Mouse (Mus musculus) CD4-positive helper T cell, adult 2 months (primary cell): ENCODE measurements around the gene Irx3.

Source experiments
- DNase-seq: peaks from one replicate; pipeline ENCODE4 v3.0.0-alpha.2; 2012; ENCODE audit warnings: low read depth, missing footprints, low spot score

Irx3 gene

DNA sequence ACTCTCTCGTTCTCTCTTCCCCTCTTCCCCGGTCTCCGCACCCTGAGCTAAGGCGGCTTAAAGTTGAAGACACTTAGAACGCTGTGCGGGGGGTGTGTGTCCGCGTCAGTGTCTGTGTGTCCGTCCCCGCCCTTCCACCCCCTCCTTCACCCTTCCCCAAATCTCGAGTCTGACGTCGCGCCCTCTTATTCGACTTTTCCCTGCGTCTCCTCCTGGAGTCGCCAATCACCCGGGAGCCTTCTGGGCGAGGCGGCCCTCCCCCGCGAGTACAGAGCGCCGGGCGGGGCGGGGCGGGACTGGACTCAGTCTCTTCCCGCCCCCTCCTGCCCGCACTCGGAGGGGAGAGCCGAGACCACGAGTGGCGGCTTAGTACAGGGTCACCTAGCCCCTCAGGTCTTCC, at the start of gene Irx3:
Gene Irx3 (minus strand): TSS at position 229 of the 400 bp plus-strand sequence.
- no peak for DNase-seq

DNA sequence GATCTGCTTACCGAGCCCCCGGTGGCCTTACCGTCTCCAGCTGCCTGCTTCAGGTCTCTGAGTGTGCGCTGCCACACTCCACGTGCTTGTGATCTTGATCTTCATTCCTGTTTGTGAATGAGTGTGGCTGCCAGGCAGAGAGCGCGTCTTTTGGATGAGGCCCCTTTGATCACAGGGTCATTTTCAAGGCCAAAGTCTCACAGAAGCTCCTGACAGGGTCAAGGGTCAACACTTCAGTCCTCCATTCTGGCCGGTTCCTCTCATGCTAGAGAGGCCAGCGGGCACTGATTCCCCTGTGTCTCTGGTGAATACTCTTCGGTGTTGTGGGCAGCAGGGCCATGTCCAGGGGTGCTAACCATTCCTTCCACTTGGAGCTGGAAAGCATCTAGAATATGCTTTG, 49.5 kb upstream of the Irx3 start:
- DNase-seq, result no peak

DNA sequence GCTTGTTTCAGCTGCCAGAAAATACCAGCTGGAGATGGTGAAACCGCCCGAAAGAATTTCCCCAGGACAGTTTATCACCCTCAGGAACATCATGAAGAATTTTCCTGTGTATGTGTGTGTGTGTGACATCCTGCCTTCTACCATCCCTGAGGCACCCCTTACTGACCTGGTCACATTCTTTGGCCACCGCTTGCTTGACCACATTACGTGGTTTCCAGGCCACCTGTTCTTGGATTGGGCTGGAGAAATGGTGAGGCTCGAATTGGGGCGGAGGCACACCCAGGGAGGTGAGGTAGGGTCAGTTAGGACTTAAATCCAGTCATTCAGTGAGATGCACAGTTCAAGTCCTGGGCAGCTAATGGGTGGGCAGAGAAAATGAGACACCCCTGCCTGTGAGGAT, 48.1 kb upstream of the Irx3 start:
- DNase-seq, result no peak

DNA sequence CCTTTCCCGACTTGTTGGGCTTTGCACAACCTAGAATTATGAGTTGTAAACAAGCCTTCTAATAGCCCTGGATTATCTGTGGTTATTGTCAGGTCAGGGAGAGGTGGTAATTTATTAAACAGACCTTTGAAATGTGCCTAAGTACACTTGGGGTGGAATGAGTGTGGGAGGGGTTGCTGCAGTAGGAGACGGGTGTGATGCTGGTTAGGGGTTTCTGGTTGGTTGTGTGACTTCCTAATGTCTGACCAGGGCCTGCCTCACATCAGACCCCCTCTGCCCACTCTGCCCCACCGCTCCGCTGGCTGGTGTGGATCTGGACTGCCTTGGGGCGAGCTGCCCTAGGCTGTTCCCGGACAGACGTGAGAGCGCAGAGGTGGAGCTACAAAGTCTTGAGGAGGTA, 47.7 kb upstream of the Irx3 start:
- DNase-seq, result no peak

DNA sequence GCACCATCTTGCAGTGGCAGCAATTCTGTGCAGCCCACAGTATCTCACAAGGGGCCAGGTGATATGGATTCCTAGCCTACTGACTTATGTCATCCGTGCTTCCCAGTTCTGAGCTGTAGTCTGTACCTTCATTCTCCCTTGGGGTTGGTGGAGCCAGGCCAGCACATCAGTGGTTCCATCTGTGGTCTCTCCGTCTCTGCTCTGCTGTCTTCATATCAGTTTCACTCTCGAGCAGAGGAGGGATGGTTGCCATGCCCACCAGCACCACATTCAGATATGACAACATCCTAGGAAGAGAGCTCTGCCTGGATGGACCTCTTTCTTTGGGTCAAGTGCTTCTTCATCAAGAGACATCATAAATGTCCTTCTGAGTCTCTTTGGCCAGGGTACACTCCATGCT, 43.8 kb upstream of the Irx3 start:
- DNase-seq, result no peak

DNA sequence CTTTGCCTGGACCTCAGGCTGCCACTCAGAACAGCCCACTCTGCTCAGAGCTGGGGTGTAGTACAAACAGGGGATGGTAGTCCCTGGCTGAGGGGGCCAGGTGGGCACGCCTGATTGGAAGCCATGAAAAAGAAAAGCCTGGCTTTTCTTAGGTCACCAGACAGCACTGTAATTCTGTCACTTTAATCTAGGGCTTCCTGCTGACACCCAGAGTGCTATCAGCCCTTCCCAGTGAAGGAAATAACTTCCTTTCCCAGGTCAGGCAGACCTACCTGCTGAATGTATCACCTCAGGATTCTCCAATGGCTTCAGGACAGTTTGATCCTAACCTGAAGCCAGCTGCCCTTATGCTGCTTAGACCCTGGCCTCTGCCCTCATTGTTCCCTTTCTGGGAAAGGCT, 35.3 kb upstream of the Irx3 start:
- DNase-seq, result no peak

DNA sequence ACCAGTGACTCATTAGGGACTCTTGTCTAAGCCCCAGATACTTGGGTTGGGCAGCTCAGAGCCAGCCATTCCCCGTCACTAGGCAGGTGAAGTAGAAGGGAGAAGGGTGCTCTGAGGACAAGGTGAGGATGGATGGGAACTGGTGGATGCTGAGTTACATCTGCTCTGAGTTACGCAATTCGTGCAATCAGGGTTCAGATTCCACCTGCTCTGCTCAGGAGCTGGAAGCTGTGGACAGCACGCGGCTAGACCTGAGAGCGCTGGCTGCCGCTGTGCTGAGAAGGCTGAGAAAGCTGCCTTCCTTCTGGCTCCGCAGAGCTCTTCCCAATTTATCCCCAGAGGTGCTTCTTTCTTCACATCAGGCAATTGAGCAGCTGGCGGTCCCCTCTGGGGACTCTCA, 34.8 kb upstream of the Irx3 start:
- no peak for DNase-seq

DNA sequence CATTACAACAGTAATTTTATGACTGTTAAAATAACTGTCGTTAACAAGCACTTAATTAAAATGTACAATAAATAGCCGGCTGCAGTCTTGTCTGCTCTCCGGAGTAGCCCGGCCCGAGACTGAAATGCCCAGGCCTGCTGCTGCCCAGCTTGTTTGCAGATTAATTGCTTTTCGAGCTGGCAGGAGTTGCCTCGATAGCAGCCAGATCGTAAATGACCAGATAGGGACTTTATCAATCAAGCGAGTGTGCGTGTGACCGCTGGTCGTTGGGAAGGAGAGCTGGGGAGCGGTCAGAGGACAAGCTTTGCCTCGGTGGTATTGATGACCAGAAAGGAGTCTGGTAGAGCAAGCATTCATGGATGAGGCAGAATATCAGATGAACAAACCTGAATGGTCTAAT, 25.8 kb upstream of the Irx3 start:
- no peak for DNase-seq

DNA sequence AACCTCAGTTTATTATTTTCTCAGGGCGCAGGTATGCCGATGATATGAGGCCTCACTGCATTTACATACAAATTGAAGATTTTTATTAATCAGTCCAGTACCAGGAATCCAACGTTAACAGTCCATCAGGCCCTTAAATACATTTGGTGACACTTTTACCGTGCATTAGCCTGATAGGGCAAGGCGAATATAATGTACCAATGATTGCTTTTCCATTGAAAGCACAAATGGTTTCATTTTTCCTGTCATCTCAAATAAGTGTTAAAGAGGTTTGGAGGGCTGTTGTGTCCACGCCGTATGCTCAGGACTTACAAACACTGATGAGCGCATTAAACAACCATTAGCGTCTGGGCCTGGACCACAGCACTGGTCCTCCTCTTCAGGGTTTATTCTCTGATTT, 25.3 kb upstream of the Irx3 start:
- DNase-seq, result no peak

DNA sequence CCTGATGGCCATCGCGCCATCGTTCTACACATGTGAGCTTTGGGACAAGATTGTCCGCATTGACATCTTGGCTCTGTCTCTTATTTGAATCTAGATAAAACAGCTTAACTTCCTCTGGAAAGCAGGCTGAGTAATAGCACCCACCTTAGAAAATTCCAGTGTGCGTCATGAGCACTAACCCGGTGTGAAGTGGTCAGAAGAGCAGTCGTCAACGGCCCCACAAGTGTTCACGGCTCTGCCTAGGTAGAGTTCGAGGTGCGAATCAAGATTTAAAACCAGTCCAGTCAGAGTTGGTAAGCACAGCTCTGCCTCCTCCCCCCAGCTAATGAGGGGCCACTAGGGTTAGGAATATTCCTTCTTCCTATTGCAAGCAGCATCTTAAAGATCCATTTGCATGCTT, 21.5 kb upstream of the Irx3 start:
- DNase-seq, result no peak

DNA sequence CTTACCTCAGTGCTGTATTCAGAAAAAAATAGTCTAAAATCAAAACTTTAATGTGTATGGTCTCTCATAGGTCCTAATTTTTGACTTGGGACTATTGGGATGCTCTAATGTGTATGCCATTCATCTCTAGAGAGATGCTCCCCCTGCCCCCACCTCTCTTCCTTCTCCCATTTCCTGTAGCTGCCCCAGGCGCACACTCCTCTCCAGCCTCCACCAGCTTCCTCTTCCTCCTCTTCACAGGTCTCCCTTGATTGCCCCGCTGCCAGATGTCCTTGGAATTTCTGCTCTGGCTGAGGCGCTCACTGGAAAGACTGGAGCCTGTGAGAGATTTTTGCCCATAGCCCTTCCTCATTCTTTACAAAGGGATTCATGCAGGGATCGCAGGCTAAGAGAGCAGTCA, 20.9 kb upstream of the Irx3 start:
- DNase-seq, result no peak

DNA sequence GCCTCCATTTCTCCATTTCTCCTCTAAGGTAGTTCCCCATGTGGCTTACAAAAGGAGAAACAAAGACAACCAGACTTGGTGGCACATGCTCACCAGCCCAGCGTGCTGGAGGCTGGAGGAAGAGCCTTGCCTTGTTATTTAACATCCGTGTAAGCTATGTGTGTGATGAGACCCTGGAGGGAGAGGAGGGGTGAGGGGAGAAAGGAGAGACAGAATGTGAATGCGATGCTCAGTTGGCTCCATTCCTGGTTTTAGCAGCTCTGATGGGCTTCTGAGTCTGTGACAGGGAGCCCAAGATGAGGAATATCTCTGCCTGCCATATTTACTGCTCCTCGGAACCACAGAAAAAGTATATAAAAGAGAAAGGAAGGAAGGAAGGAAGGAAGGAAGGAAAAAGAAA, 20.1 kb upstream of the Irx3 start:
- no peak for DNase-seq

DNA sequence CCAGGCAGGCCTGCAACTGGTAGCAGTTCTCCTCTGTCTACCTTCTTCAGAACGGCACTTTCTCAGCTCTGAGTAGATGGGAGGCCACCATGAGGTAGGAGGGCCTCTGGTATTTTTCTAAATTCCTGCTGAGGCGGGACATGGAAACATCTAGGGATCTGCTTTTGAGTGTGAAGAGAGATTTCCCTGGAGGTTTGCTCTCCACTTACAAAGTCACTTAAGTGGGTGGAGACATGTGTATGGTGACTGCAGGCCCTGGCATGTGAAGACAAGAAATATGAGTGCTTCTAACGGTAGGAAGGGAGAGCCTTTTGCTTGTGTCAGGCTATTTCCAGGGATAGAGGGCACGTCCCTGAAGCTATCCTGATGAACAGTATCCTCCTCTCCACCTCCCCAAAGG, 17.9 kb upstream of the Irx3 start:
- no peak for DNase-seq

DNA sequence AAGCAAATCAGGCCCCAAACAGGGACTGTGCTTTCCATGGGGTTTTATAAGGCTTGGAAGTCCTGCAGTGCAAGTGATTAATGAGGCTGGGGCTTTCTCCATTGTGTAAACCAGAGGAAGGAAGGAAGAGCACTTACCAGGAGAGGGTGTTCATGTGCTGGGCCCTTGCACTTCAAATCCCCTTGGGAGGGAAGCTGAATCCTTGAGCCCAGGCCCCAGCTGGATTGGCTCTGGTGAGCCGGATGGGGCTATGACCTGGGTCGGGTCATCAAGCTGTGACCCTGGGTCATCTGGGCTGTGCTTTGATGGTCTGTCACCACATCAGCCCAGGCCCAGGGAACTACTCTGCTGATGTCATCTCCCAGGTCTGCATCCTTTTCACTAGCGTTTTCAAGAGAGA, 16.9 kb upstream of the Irx3 start:
- no peak for DNase-seq

DNA sequence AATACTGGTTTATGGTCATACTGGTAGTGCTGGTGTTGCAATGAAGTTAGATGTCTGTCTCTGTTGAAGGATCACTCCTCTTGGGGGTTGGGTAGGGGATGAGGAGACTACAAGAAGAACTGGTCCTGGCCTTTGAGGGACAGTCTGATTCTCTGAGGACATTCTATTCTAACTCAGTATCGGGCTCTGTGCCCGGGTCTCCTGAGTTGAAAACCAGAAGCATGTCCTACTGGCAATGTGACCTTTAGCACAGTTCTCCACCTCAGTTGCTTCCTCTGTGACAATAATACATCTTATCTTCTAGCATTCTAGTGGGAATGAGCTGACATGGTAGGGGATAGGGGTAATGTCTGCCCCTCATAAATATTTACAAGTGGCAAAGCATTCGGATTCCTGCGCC, 12.2 kb upstream of the Irx3 start:
- no peak for DNase-seq

DNA sequence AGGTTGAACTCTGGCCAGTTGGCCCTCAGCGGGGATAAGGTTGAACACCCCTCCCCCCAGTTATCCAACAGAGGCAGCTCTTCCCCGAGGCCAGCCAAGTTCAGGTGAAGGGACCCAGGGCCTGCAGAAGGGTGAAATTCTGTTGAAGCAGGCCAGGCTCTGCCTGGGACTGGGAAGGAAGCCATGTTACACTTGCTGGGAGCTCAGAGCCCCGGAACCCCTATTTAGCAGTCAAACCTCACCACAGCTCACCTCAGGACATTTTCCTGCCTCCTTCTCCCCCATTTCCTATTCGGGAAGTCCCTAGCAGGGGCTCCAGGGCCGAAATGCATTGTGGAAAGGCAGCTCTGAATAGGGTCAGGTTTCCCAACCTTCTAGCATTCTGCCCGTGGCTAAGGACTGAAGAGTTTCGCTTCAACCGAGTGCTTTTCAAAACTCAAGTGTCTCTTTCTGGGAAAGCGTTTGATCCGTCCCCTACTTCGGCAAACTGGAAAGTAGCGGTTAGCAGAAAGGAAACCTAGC, 4.9 kb upstream of the Irx3 start:
- no peak for DNase-seq

DNA sequence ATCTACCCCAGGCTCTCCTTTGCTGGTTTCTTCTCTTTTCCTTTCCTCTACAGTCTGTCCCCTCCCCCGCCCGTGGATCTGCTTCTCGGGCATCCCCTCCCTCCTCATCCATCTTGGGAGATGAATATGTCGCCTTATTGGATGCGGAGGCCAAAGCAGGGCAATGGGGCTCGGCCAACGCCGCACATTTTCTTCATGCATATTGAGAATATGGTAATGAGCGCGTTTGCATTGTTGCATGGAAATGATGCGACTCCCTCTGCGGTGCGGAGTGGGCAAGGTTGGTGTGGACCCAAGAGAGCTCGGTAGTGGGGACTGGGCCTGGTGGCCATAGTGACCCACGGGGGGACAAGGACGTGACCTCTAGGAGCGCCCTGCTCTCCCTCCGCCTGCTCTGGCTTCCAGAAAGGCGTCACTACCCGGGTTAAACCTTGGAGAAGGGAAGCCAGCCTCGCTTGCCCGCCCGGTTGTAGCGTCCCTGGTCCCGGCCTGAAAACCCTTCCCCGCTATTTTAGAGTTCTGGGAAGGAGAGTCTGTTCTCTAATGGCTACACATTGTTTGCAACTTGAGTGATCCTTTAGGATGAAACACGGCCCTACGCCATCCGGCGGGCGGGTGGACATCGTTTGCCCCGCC, 4.3 kb upstream of the Irx3 start:
- no peak for DNase-seq

DNA sequence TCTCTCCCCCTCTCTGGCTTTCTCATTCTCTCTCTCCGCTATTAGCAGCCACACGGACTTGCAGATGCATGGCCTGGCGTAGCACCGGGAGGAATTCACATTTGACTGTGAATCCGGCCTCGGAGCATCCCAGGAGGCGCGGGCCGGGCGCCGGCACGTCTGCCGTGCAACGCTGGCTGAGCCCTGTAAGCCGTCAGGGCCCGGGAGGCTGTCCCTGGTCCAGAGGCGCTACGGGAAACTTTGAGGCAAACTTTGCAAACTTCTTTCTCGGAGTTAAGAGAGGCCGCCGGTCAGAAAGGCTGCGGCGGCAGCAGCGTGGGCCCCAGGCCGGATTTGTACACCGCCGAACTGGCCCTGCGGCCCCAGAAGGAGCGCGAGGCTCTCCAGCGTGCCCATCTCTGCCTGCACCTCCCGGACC, 3.4 kb upstream of the Irx3 start:
- DNase-seq, result no peak

DNA sequence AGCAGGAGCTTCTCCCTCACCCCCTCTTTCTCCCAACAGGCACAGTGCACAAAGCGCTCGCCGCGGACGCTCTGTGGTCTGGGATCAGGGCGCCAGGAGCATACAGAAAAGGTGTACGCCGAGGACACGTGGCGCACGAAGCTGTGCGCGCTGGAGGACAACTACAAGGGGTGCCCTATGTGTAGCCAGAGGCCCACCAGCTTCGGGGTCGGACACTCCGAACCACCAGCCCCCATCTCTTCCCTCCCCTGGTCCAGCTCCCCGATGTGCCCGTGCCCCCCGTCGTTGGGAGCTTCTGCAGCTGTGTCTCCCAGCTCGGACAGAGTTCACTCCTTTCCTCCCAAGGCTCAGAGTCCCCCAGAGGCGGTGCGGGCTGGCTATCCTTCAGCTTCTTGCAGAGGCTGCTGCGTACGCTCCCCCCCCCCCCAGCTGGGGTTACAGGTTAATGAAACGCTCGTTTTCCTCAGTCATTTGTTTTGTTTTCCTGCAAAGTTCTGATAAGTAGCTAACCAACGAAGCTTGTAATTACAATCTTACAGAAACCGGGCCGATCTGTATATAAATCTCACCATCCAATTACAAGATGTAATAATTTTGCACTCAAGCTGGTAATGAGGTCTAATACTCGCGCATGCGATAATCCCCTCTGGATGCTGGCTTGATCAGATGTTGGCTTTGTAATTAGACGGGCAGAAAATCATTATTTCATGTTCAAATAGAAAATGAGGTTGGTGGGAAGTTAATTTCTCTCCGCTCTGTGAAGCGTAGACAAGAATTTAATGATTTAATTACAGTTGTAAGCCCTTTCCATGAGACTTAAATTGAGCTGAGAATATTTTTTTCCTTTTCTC, 2.8 kb upstream of the Irx3 start:
- DNase-seq, result no peak

DNA sequence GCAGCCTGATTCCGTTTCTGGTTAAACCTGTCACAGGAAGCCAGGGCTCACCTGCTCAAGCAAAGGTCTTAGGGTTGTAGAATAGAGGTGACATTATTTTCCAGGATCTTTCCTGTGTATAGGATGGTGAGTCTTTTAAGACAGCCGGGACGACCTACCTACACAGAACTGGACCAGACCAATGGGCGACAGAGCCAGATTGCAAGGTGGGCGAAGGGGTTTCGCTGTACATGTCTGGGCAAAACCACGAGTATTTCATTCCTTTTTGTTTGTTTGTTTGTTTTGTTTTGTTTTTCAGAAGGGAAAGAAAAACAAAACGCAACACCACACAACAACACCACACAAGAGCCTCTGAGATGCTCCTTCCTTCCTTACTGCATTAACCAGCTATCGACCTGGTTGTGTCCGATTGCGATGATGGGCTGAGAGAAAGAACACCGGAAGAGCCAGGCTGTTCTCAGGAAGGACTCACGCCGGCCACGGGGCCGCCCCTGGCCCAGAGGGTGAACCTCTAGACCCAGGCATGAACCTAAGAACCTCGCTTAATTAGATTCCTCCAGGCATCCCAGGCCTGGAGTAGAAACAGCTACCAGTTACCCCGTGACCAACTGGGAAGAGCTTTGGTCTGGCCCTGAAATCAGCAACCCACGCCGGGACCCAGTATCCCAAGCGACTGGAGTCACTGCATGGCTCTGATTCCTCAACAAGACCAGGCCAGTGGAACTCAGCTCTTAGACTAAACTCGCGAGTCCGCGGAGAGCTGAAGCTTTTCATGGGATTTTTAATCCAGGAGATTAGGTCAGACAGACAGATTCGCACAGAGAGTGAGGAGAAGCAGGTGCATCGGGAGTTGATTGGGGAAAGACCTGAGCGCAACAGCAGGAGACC, 1.9 kb upstream of the Irx3 start:
- no peak for DNase-seq

DNA sequence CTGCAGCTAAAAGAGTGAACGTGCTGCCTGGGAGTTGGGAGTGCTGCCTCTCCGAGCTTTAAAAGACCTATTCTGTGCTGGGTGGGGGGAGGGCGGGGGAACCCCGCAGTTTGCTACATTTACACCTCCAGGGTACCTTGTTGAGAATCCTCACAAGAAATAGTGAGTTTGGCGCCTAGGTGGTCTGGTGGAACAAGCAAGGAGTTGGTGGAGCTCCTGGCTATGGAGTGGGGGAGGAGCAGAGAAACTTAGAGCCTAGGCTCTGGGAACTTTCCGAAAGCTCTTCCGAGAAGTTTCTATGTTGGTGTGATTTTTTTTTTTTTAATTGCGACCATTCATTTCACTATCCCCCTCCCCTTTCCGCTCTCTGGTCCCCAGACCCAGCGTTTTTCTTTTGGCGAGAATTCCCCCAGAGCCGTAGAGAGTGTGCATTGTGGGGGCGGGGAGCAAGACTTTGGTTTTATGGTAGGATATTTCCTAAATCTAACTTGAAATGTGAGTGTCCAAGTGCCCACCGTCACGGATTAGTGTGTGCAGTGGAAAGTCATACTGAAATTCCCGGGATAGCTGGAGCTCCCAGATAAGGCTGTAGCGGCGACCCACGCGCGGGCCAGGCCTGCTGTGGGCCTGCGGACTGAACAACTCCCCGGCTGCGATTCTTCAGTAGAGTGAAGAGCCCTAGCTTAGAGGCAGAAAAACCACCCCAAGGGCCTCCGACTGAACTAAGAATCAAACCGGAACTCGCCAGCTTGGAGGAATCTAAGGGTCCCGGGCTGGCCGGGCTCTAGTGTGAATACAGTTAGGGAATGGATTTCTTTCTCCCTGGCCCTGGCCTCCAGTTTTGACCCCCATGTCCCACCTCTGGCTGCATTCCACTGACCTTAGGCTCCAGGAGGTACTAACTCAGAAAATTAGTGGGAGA, 795 bp upstream of the Irx3 start:
- DNase-seq, result no peak
